ENCODE assay signal across 10 mouse cellular contexts in genomic region chr8:26533444-26534421, GRCm38 (mm10).
A peak's percentile ranks its signal among the peaks of the same experiment; 100 is the strongest.
DNase-seq lines count a peak whose midpoint lies in the region; ATAC-seq and TF ChIP-seq lines count a peak whose summit lies in the region.
"Had no signal": no experiment of that assay in that cellular context is flagged by ENCODE, and none has a peak within 500 bp of the region (broad histone marks: within the 10 kb centered on the region; RNA-seq: fewer than 3 reads in every experiment).

No protein-coding gene starts in this region.

- no peaks in the 10 kb centered on the region; the same call in 1 of the 2 replicates for H3K27me3 ChIP-seq in hindbrain, postnatal 0 days (ENCODE audit: insufficient read depth, low read length)
- H3K27me3 ChIP-seq in hindbrain, embryonic 10.5 days (ENCODE audit: insufficient read depth, poor library complexity, severe bottlenecking), result peaks cover 10% of the 10 kb centered on the region; the same call in 1 of the 2 replicates
- no peaks in the 10 kb centered on the region for H3K27me3 ChIP-seq in neural tube, embryonic 15.5 days (replicated peaks)

- H3K9me3 ChIP-seq in hindbrain, postnatal 0 days (ENCODE audit: low read length), result no peaks in the 10 kb centered on the region
- H3K9me3 ChIP-seq in hindbrain, embryonic 10.5 days, result no peaks in the 10 kb centered on the region
- no peaks in the 10 kb centered on the region for H3K9me3 ChIP-seq in neural tube, embryonic 15.5 days (replicated peaks)
- H3K9me3 ChIP-seq: kidney, embryonic 15.5 days had no signal

- DNase-seq in hindbrain, postnatal 0 days (ENCODE audit: low spot score), result peak; percentile 65
- no peak for DNase-seq in hindbrain, embryonic 10.5 days (ENCODE audit: low spot score)
- peak; percentile 97 to 98 for DNase-seq in cerebellum, postnatal 14 days
- DNase-seq in layer of hippocampus, adult 8-10 months (ENCODE audit: low spot score in 2 of 2), result peak; percentile 39 to 58
- DNase-seq in right cerebral cortex, postnatal 14 days, result peak; percentile 44
- no peak for DNase-seq in spleen, postnatal 10 days (ENCODE audit: low spot score in 2 of 2)
- no peak for DNase-seq in MN1 (ENCODE audit: low spot score)

- H3K4me3 ChIP-seq in hindbrain, postnatal 0 days (ENCODE audit: low read length), result 0 out of 2 replicates have a peak overlapping the region, but pooled peaks have one; percentile 5
- no peak overlapping the region for H3K4me3 ChIP-seq in hindbrain, embryonic 10.5 days
- H3K4me3 ChIP-seq in neural tube, embryonic 15.5 days (replicated peaks), result no peak overlapping the region
- H3K4me3 ChIP-seq: kidney, embryonic 15.5 days had no signal

- ATAC-seq in hindbrain, postnatal 0 days, result peak; percentile 59; the same call in 1 of the 2 replicates
- no peak for ATAC-seq in neural tube, embryonic 15.5 days (ENCODE audit: low FRiP score)
- ATAC-seq: lung, postnatal 0 days had no signal

- 41% methylated on average over 22 of the region's 22 CpGs for WGBS in hindbrain, postnatal 0 days
- 64% methylated on average over 22 of the region's 22 CpGs for WGBS in hindbrain, embryonic 10.5 days
- WGBS in neural tube, embryonic 15.5 days, result 67% methylated on average over 22 of the region's 22 CpGs

- H3K27ac ChIP-seq in hindbrain, postnatal 0 days, result no peak overlapping the region
- no peak overlapping the region for H3K27ac ChIP-seq in hindbrain, embryonic 10.5 days
- H3K27ac ChIP-seq in neural tube, embryonic 15.5 days (replicated peaks), result no peak overlapping the region
- H3K27ac ChIP-seq: kidney, embryonic 15.5 days had no signal

- H3K4me2 ChIP-seq in hindbrain, postnatal 0 days (ENCODE audit: low read depth, low read length), result peak overlapping the region; percentile 39; the same call in 1 of the 2 replicates
- no peak overlapping the region for H3K4me2 ChIP-seq in neural tube, embryonic 15.5 days
- H3K4me2 ChIP-seq: kidney, embryonic 15.5 days had no signal

- no peak overlapping the region for H3K9ac ChIP-seq in hindbrain, postnatal 0 days (replicated peaks; ENCODE audit: low read length)
- H3K9ac ChIP-seq in neural tube, embryonic 15.5 days (replicated peaks), result no peak overlapping the region
- H3K9ac ChIP-seq: kidney, embryonic 15.5 days had no signal

- TF ChIP-seq CTCF in hindbrain, postnatal 0 days (IDR thresholded peaks at IDR 0.05; ENCODE audit: low read depth), result no peak

- no peaks in the 10 kb centered on the region for H3K36me3 ChIP-seq in hindbrain, postnatal 0 days (ENCODE audit: insufficient read depth, low read length)
- H3K36me3 ChIP-seq in hindbrain, embryonic 10.5 days, result no peaks in the 10 kb centered on the region
- H3K36me3 ChIP-seq in neural tube, embryonic 15.5 days, result no peaks in the 10 kb centered on the region
- H3K36me3 ChIP-seq: kidney, embryonic 15.5 days had no signal

- H3K4me1 ChIP-seq in hindbrain, postnatal 0 days (ENCODE audit: insufficient read depth, low read length), result no peaks in the 10 kb centered on the region
- peaks cover 7% of the 10 kb centered on the region for H3K4me1 ChIP-seq in hindbrain, embryonic 10.5 days (replicated peaks)
- no peaks in the 10 kb centered on the region for H3K4me1 ChIP-seq in neural tube, embryonic 15.5 days
- H3K4me1 ChIP-seq: kidney, embryonic 15.5 days had no signal

Comparison
In these comparisons a context has a peak if more than half of its experiments do, and no peak if none do; other contexts are left out.
1. DNase-seq: peak in hindbrain, postnatal 0 days (single experiment), cerebellum, postnatal 14 days (2 of 2), layer of hippocampus, adult 8-10 months (2 of 2) and right cerebral cortex, postnatal 14 days (single experiment); none in hindbrain, embryonic 10.5 days (single experiment), spleen, postnatal 10 days (0 of 2) and MN1 (single experiment).